Mouse (Mus musculus): ENCODE data around the gene Sox5.

The Sox5 gene

DNA sequence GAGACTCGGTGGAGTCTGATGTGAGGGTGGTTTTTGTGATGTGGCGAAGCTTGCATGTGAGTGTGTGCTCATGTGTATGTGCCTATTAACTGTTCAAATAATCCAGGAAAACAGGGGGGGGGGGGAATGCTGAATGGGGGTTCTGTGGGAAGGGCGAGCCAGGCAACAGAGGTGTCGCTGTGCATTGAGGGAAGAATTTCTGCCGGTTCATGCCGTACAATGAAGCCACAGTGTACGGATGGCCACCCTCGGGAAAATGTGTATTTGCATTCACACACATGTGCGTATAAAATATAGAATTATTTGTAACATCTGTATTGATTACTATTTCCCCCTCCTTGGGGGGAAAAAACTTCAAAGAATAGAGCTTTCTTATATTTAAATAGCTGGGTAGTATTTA lies 699.5 kb downstream of the Sox5 start:
- in situ Hi-C loops (cut with MboI; ENCODE audit: unreplicated experiment in 2 of 2) = no loop called here

DNA sequence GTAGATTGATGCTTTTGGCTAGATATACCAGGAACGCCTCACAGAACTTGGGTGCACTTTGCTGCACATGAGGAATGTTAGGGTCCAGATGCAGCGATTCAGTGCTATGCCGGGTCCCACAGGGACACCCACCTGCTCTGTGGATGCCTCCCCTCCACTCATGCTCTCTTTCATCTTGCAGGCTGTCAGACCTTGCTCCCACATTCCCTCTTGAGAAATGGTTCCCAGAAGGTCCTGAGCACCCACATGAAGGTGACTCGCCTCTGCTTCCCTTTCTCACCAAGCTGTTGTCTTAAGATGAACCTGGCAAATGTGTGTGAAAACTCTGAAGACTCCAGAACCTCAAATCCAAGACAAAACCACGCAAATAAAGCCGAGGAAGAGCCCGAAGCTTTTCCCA lies 704.0 kb downstream of the Sox5 start:
- in situ Hi-C loops (cut with MboI; ENCODE audit: unreplicated experiment in 2 of 2) = no loop called here

GRCm38 (mm10) chr6:144076376-144076775 lies 705.4 kb downstream of the Sox5 start:
- in situ Hi-C loops (cut with MboI; ENCODE audit: unreplicated experiment in 2 of 2) = no loop called here

- in situ Hi-C loops (cut with MboI; ENCODE audit: unreplicated experiment in 2 of 2) = no loop called here
These were observed 706.3 kb downstream of the Sox5 start for GRCm38 (mm10) chr6:144075327-144075941.

DNA sequence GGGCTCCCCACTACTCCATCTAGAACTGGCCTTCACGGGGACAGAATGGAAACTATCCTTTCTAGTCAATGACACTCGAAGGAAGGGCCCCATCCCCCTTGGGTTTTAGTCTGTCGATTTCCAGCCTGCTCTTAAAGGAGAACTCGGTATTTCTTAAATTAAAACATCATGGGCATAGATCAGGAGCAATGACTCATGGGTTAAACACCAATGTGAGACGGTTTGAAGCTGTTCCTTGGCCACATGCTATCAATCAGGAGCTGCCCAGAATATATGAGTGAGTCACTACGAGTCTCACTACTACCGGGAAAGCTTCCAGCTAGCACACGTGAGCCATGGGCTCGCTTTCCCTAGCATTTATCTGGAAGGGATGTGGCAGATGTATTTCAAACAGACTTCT lies 707.0 kb downstream of the Sox5 start:
- in situ Hi-C loops (cut with MboI; ENCODE audit: unreplicated experiment in 2 of 2) = no loop called here

DNA sequence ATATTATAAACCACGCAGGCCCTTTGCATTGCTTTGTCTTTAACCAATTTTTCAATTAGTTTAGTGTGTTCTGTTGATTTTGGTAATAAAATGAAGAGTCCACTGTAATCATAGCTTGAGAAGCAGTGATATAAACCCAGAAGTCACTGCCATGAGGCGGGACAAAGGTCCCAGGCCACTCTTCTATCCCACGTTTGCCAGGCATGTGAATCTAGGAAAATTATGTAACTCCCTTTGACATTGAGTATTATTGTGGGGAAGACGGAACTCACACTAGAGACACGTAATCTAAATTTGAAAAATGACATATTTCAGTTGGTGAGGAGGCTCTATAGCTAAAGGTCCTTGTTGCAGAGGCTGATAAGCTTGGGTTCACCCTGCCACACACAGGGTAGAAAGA lies 711.3 kb downstream of the Sox5 start:
- in situ Hi-C loops (cut with MboI; ENCODE audit: unreplicated experiment in 2 of 2) = no loop called here

GRCm38 (mm10) chr6:144067491-144067890 lies 714.3 kb downstream of the Sox5 start:
- in situ Hi-C loops (cut with MboI; ENCODE audit: unreplicated experiment in 2 of 2) = no loop called here

DNA sequence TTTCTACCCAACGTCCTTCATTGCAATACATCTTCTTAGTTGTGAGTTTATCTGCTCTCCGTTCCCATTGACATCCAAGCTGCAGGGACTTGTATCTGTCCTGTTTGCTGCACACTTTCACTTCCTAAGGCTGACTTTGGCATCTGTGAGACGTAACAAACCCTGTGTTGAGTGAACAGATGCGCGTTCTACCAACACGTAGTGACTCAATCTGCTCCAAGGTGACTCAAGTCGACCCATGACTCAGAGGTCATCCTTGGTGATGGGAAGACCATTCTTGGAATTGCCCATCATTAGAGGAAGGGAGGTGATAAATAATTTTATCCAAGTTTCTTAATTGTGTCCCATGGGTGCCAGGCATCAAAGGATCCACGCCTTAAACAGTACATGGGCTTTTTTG lies 719.3 kb downstream of the Sox5 start:
- in situ Hi-C loops (cut with MboI; ENCODE audit: unreplicated experiment in 2 of 2) = no loop called here

DNA sequence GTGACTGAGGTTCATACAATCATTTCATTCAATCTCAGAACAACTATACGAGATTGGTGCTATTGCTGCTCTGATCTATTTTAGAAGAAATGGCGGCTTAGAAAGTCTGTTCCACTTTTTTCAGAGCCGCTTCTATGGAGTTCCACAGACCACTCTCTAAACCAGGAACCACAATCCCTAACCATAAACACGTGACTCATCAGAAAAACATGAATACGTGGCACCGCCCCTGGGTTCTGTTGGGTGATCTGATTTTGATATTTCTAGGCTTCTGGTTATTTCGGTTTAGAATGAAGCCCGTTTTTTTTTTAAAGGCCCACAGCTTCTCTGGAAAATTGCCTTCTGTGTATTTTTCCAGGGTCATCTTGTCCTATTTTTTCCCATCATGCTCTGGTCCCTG lies 720.0 kb downstream of the Sox5 start:
- in situ Hi-C loops (cut with MboI; ENCODE audit: unreplicated experiment in 2 of 2) = no loop called here

DNA sequence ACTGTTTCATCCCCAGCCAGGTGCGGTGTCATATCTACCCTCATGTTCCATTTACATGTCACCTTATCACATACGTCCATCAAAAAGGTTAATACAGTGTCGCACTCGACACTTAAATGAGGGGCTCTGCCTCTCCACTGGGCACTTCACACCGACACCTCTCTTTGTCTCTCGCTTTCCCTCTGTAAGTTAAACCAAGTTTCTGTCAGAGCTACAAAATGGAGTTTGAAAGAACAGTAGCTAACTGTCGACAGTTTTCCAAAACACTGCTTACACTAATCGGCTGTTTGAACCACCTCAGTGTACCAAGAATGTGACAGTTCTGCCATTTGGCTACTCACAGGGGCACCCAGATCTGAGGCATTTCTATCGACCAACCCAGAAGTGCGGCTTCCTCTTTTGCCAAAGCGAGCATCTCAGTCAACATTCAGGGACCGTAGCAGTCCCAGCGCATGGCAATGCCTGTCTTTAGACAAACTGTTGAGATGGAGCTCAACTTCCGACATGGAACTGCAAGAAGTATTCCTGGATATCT lies 724.6 kb downstream of the Sox5 start:
- in situ Hi-C loops (cut with MboI; ENCODE audit: unreplicated experiment in 2 of 2) = no loop called here

DNA sequence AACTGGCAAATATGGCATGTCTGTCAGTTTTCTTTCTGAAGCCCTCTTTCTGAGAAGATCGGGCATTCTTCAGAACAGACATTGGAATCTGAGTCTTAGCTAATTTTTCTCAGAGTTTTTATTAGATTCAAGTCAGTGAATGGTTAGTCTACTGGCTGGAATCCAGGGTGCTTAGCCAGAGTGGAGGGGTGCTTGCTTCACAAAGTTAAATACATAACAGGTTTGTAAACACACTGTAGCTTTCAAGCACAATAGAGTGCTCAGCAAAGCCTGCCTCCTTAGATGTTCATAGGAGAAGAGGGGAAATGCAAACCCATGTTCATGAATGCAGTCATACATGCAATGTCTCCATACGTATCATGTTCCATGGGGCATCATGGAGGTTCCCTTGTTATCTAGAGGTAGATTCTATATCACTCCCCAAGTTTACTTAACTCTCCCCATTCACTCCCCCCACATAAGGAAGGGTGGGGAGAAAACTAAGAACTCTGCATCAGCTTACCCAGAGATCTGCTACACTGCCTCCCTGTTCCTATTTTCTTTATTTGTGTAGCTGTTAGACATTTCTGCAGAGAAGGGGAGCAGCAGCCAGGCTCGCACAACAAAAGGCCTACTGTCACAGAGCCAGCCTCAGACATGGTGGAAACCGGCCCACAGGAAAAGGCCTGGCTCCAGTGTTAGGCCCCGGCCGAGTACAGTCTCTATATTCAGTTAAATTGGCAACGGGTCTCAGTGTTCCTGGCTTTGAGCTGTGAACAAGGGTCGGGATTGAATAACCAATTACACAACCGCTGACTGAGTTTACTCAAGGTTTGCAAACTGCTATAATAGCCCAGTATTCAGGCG lies 725.3 kb downstream of the Sox5 start:
- in situ Hi-C loops (cut with MboI; ENCODE audit: unreplicated experiment in 2 of 2) = no loop called here

DNA sequence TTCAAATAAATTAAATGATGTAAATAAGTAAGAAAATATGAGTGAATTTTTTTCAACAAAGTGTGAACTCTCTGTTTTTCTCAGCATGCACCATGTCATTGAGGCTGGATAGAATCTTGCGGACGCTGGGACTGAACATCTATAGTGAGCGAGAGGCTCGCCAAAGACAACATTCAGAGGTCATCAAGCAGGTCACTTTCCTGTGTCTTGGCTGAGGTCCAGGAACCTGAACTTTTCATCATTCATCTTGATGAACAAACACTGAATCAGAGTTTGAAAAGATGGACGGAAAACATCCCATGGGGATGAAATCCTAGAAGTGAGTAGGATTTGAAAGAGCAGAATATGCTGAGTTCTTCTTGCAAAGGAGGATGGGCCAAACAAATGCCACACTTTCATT lies 729.3 kb downstream of the Sox5 start:
- in situ Hi-C loops (cut with MboI; ENCODE audit: unreplicated experiment in 2 of 2) = no loop called here

GRCm38 (mm10) chr6:144051316-144051715 lies 730.5 kb downstream of the Sox5 start:
- in situ Hi-C loops (cut with MboI; ENCODE audit: unreplicated experiment in 2 of 2) = no loop called here

DNA sequence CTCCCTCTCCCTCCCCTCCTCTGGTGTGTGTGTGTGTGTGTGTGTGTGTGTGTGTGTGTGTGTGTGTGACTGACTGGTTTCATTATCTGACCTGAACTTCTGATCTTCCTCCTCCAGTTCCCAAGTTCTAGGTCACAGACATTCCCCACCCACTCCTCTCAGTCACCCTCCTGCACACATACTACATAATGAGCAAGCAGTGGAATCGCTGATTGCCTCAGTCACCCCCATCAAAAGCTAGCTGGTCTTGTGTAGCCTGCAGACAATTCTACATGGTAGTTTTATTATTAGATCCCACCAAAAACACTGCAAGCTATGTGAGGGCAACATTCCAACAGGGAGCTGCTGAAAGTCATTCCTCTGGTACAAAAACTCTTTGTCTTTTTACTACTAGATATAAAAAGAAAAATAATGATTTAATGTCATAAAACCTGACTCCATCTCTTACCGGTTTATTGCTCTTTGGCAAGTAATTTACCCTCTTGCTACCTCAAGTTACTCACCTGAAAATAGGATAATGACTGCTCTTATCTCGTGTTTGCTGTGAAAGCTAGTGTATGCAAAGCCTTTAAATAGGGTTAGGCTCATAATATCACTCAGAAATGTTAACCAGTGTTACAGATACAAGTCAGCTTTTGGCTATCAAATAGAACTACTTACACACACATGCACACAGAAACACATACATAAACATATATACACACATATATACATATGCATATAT lies 733.4 kb downstream of the Sox5 start:
- in situ Hi-C loops (cut with MboI; ENCODE audit: unreplicated experiment in 2 of 2) = no loop called here

GRCm38 (mm10) chr6:144045503-144045902 lies 736.3 kb downstream of the Sox5 start:
- in situ Hi-C loops (cut with MboI; ENCODE audit: unreplicated experiment in 2 of 2) = no loop called here

DNA sequence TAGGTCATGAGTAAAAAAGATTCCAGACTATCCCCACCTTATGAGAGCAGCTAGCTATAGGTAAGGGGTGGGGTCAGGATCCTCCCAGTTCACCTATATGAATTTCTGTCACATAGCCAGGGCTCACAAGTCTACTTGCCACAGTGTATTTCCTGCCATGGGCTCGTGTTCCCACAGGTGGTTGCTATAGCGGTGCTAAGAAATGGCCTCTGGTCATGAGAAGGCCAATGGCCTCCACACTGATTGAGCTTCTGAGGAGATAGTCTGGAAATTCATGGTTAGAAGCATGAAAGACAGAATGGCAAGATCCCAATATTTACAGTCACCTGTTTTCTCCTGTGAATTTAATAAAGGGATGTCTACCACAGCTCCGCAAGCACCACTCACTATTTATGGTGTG lies 737.4 kb downstream of the Sox5 start:
- in situ Hi-C loops (cut with MboI; ENCODE audit: unreplicated experiment in 2 of 2) = no loop called here

GRCm38 (mm10) chr6:144042936-144043335 lies 738.8 kb downstream of the Sox5 start:
- in situ Hi-C loops (cut with MboI; ENCODE audit: unreplicated experiment in 2 of 2) = no loop called here

GRCm38 (mm10) chr6:144041941-144042340 lies 739.8 kb downstream of the Sox5 start:
- in situ Hi-C loops (cut with MboI; ENCODE audit: unreplicated experiment in 2 of 2) = no loop called here

DNA sequence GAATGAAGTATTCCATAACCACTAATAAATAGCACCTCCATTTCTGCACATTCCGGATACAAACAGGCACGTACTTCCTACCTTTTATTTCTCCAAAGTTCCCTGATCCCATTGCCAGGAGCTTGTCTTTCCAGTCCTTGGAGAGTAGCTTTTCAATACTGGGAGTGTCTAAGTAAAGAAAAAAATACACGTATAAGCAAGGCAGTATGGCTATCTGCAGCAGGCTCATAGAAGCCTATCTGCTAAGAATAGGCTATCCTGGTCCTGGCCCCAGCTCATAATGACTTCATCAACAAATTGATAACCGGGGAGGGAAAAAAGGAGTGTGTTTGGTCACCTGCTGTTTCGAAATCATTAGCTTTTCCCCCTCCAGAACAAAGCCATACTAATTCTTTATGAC lies 740.6 kb downstream of the Sox5 start:
- in situ Hi-C loops (cut with MboI; ENCODE audit: unreplicated experiment in 2 of 2) = no loop called here

DNA sequence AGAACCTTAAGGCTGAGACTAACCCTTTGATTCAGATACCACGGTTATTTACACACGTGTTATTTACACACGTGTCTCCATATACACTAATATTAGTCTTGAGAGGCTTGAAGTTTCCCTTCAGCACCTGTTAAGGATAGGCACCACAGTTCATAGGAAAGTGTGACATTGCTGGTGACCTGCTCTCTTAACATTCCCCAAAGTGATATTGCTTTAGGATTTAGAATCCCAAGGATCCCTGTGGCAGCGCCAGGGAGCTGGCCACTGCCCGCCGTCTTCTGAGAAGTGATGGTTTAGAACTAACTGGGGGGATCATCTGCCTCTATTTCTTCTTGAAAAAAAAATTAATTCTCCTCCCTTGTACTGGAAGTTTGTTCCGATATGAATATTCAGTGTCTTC lies 741.4 kb downstream of the Sox5 start:
- in situ Hi-C loops (cut with MboI; ENCODE audit: unreplicated experiment in 2 of 2) = no loop called here

DNA sequence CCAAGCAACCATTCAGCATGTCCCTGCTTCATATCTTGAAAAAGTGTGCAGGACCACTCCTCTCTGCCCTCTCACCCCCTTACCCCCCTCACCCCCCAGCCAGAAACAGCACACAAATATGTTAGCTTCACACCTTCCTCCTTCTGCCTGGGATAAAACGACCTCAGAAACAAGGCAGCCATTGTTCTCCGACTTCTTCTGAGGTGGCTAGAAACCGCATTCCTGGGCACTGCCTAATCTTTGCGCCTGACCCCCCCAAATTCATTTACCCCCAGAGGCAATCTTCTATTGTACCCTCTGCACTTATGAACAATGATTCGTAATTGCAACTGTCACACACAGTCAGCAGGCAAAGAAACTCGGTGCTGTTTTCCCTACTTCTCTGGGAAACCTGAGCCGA lies 742.6 kb downstream of the Sox5 start:
- in situ Hi-C loops (cut with MboI; ENCODE audit: unreplicated experiment in 2 of 2) = no loop called here
